Mouse (Mus musculus): ENCODE results near the gene Nckap5. TPM values are rescaled to one million over a fixed set of nuclear protein-coding genes. Genes with fewer than 3 reads are reported as not detected.
A peak's percentile ranks its signal among the peaks of the same experiment; 100 is the strongest.

Nckap5 gene
- polyA plus RNA-seq, 1 experiment = not detected

- Histone ChIP-seq H3K36me3 (ENCODE audit: control insufficient read depth, insufficient read depth) (no peaks in the 10 kb centered on the region), H3K79me3 (ENCODE audit: low read depth) (no peaks in the 10 kb centered on the region), H3K27me3 (ENCODE audit: control insufficient read depth, insufficient read depth, insufficient read length) (no peaks in the 10 kb centered on the region), H3ac (ENCODE audit: control insufficient read depth, insufficient read length, low read depth) (no peak overlapping the region), H3K4me3 (ENCODE audit: insufficient read depth, poor library complexity, severe bottlenecking) (no peak overlapping the region), H3K79me2 (ENCODE audit: control insufficient read depth, insufficient read depth) (no peaks in the 10 kb centered on the region)
- TF ChIP-seq FOSL1 (IDR thresholded peaks at IDR 0.05; ENCODE audit: insufficient read depth, low read length, poor library complexity, severe bottlenecking) = no peak
- TF ChIP-seq MAX (IDR thresholded peaks at IDR 0.05) = no peak
- no peak for TF ChIP-seq MYOD1 (IDR thresholded peaks at IDR 0.05; ENCODE audit: control insufficient read depth, insufficient read length, low read depth)
- TF ChIP-seq CTCF (IDR thresholded peaks at IDR 0.05; ENCODE audit: control insufficient read depth, insufficient read depth, insufficient read length) = no peak
- TF ChIP-seq USF1 (IDR thresholded peaks at IDR 0.05; ENCODE audit: low read depth) = no peak
- no peak for TF ChIP-seq CEBPB (IDR thresholded peaks at IDR 0.05; ENCODE audit: low read depth)
- no peak for TF ChIP-seq MYOG (IDR thresholded peaks at IDR 0.05; ENCODE audit: control insufficient read depth, extremely low read depth, insufficient read length)
These were observed 160.1 kb downstream of the Nckap5 start for GRCm38 (mm10) chr1:126670507-126670906.

GRCm38 (mm10) chr1:126660098-126660999 is 170.2 kb downstream of the Nckap5 start:
- H3K79me2 ChIP-seq (ENCODE audit: control insufficient read depth, insufficient read depth) = no peaks in the 10 kb centered on the region
- H3K36me3 ChIP-seq (ENCODE audit: control insufficient read depth, insufficient read depth) = no peaks in the 10 kb centered on the region
- H3K27me3 ChIP-seq (ENCODE audit: control insufficient read depth, insufficient read depth, insufficient read length) = no peaks in the 10 kb centered on the region
- TF ChIP-seq MAX (IDR thresholded peaks at IDR 0.05) (no peak), MYOD1 (IDR thresholded peaks at IDR 0.05; ENCODE audit: control insufficient read depth, insufficient read length, low read depth) (peak; percentile 7)
- no peak overlapping the region for H3ac ChIP-seq (ENCODE audit: control insufficient read depth, insufficient read length, low read depth)
- no peaks in the 10 kb centered on the region for H3K79me3 ChIP-seq (ENCODE audit: low read depth)
- H3K4me3 ChIP-seq (ENCODE audit: insufficient read depth, poor library complexity, severe bottlenecking) = no peak overlapping the region

GRCm38 (mm10) chr1:126658731-126659130 is 171.9 kb downstream of the Nckap5 start:
- TF ChIP-seq CTCF (IDR thresholded peaks at IDR 0.05; ENCODE audit: control insufficient read depth, insufficient read depth, insufficient read length) (no peak), MAX (IDR thresholded peaks at IDR 0.05) (no peak), USF1 (IDR thresholded peaks at IDR 0.05; ENCODE audit: low read depth) (no peak), MYOD1 (IDR thresholded peaks at IDR 0.05; ENCODE audit: control insufficient read depth, insufficient read length, low read depth) (no peak), MYOG (IDR thresholded peaks at IDR 0.05; ENCODE audit: control insufficient read depth, extremely low read depth, insufficient read length) (no peak), FOSL1 (IDR thresholded peaks at IDR 0.05; ENCODE audit: insufficient read depth, low read length, poor library complexity, severe bottlenecking) (no peak)

GRCm38 (mm10) chr1:126656246-126656645 is 174.4 kb downstream of the Nckap5 start:
- TF ChIP-seq USF1 (IDR thresholded peaks at IDR 0.05; ENCODE audit: low read depth) = no peak
- no peak for TF ChIP-seq MYOD1 (IDR thresholded peaks at IDR 0.05; ENCODE audit: control insufficient read depth, insufficient read length, low read depth)
- no peak for TF ChIP-seq CTCF (IDR thresholded peaks at IDR 0.05; ENCODE audit: control insufficient read depth, insufficient read depth, insufficient read length)
- TF ChIP-seq MYOG (IDR thresholded peaks at IDR 0.05; ENCODE audit: control insufficient read depth, extremely low read depth, insufficient read length) = no peak
- TF ChIP-seq FOSL1 (IDR thresholded peaks at IDR 0.05; ENCODE audit: insufficient read depth, low read length, poor library complexity, severe bottlenecking) = no peak
- no peak for TF ChIP-seq MAX (IDR thresholded peaks at IDR 0.05)
- Histone ChIP-seq H3K79me2 (ENCODE audit: control insufficient read depth, insufficient read depth) (no peaks in the 10 kb centered on the region), H3K4me3 (ENCODE audit: insufficient read depth, poor library complexity, severe bottlenecking) (no peak overlapping the region), H3ac (ENCODE audit: control insufficient read depth, insufficient read length, low read depth) (no peak overlapping the region), H3K36me3 (ENCODE audit: control insufficient read depth, insufficient read depth) (no peaks in the 10 kb centered on the region), H3K27me3 (ENCODE audit: control insufficient read depth, insufficient read depth, insufficient read length) (no peaks in the 10 kb centered on the region), H3K79me3 (ENCODE audit: low read depth) (no peaks in the 10 kb centered on the region)

More at GRCm38 (mm10) chr1:126658731-126659130, 171.9 kb downstream of the Nckap5 start:
- Histone ChIP-seq H3K79me2 (ENCODE audit: control insufficient read depth, insufficient read depth) (no peaks in the 10 kb centered on the region), H3K27me3 (ENCODE audit: control insufficient read depth, insufficient read depth, insufficient read length) (no peaks in the 10 kb centered on the region), H3K36me3 (ENCODE audit: control insufficient read depth, insufficient read depth) (no peaks in the 10 kb centered on the region), H3K4me3 (ENCODE audit: insufficient read depth, poor library complexity, severe bottlenecking) (no peak overlapping the region), H3K79me3 (ENCODE audit: low read depth) (no peaks in the 10 kb centered on the region), H3ac (ENCODE audit: control insufficient read depth, insufficient read length, low read depth) (no peak overlapping the region)

- H3K4me3 ChIP-seq (ENCODE audit: insufficient read depth, poor library complexity, severe bottlenecking) = no peak overlapping the region
- H3K27me3 ChIP-seq (ENCODE audit: control insufficient read depth, insufficient read depth, insufficient read length) = no peaks in the 10 kb centered on the region
- no peaks in the 10 kb centered on the region for H3K36me3 ChIP-seq (ENCODE audit: control insufficient read depth, insufficient read depth)
- H3K79me2 ChIP-seq (ENCODE audit: control insufficient read depth, insufficient read depth) = no peaks in the 10 kb centered on the region
- H3K79me3 ChIP-seq (ENCODE audit: low read depth) = no peaks in the 10 kb centered on the region
- no peak overlapping the region for H3ac ChIP-seq (ENCODE audit: control insufficient read depth, insufficient read length, low read depth)
- TF ChIP-seq MYOG (IDR thresholded peaks at IDR 0.05; ENCODE audit: control insufficient read depth, extremely low read depth, insufficient read length) (no peak), USF1 (IDR thresholded peaks at IDR 0.05; ENCODE audit: low read depth) (no peak), MAX (IDR thresholded peaks at IDR 0.05) (no peak), CEBPB (IDR thresholded peaks at IDR 0.05; ENCODE audit: low read depth) (no peak), MYOD1 (IDR thresholded peaks at IDR 0.05; ENCODE audit: control insufficient read depth, insufficient read length, low read depth) (no peak), CTCF (IDR thresholded peaks at IDR 0.05; ENCODE audit: control insufficient read depth, insufficient read depth, insufficient read length) (no peak), FOSL1 (IDR thresholded peaks at IDR 0.05; ENCODE audit: insufficient read depth, low read length, poor library complexity, severe bottlenecking) (no peak)
These were observed 178.5 kb downstream of the Nckap5 start for GRCm38 (mm10) chr1:126652085-126652484.

All from C2C12 (cell line).